Mouse (Mus musculus): ENCODE results near the gene Wdr20rt.
"Not testable (repeated sequence)": the region's sequence is repeated elsewhere in the genome, so short reads cannot be mapped to it uniquely, and the experiment has no call there.

The Wdr20rt gene

DNA sequence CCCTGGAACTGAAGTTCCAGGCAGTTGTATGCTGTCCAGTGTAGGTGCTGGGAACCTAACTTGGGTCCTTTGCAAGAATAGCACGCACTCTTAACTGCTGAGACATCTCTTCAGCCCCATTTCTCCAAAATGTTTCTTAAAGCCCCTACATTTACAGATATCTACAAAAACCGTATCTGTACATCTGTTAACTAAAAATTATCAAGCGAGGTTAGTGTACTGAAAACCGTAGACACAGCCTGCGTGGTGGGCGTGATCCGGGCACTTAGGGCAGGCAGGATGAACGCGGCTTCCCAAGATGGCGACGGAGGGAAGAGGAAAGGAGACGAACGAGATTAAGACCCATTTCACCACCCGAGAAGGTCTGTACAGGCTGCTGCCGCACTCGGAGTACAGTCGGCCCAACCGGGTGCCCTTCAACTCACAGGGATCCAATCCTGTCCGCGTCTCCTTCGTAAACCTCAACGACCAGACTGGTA, at the start of gene Wdr20rt:
Gene Wdr20rt (plus strand): TSS at position 51 of the 479 bp plus-strand sequence.
- no peak for DNase-seq

DNA sequence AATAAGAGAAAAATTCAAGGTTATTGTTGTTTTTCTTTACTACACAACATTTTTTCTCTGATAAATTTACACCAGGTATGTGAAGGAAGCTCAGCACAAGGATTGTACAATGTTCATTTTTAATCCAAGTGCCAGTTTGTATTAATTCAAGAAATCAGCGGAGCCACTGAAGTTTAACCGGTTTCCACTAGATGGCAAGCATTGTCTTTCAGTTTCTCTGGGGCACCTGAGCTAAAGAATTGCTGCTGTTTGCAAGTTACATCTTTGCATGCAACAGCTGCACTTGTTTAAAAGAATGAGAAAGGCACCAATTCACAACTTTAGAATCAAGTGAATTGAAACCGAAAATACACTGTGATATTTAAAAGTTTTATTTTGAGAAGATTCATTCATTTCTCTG, 38.0 kb upstream of the Wdr20rt start:
- no peak for DNase-seq

DNA sequence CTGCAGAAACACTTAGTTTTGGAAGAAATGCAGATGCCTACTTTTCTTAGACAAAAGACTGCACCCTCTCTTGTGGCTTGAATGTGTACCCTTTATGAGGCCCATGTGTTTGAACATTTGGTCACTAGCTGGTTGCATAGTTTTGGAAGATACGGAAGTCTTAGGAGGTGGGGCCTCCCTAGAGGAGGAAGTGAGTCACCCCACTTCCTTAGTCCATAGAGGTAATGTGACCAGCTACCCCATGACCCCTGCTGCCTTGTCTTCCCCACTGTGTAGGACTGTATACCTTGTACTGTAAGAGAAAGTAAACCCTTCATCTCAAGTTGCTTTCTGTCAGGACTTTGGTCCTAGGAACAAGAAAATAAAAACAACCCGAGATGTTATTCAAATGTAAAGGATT, 36.1 kb upstream of the Wdr20rt start:
- DNase-seq: no peak

DNA sequence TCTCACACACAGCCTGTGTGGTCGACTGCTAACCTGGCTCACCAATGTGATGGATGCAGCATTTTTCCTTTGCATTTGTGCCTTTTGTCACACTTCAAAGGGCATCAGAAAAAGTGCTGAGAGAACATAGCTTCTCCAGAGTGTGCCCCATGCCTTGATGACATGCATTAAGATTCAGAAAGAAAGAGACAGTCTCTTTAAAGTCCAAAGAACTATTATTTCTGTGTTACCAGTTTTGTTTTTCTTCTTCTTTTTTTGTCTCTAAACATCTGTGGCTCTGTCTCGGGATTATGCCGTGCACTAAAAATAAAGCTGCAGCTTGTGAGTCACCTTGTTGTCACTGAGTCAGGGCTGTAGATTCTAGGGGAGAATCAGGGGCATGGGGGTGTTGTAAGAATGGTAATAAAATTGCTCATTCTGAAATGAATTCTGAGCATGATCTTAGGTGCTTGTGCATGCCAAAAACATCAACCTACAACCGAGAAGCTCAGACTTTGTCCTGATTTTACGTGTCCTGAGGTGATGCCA, 31.2 kb upstream of the Wdr20rt start:
- DNase-seq: no peak

DNA sequence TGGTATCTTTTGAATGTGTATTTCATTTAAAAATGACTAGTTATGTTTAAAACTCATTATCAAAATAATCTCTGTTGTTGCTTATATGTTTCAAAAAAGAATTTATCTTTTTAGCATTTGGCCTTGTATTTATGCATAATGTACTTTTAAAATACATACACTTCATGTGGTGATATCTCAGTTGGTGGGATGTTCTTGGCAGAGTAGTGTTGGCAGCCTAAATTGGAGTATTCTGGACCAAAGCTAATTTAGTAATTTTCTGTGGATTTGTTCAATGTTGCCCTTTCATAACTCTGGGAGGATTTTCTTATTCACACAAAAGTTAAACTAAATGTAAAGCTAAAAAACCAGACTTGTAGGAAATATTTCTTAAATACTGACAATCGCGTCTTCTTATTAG, 23.5 kb upstream of the Wdr20rt start:
- no peak for DNase-seq

DNA sequence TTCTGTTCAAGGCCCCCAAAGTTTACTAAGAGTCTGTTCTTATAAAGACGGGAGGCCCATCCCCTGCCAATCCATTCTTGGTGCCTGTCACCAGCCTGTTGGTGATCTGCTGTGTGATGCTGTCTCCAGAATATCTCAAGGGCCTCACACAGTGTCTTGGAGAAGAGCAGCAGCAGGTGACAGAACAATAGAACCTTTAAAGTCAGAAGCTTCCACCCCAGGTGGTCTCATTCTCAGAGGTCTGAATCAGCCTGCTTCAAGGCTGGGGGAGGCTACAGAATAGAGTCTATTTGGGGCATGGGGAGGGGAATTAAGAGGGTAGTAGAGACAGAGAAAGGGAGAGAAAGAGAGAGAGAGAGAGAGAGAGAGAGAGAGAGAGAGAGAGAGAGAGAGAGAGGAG, 18.9 kb upstream of the Wdr20rt start:
- DNase-seq: no peak

DNA sequence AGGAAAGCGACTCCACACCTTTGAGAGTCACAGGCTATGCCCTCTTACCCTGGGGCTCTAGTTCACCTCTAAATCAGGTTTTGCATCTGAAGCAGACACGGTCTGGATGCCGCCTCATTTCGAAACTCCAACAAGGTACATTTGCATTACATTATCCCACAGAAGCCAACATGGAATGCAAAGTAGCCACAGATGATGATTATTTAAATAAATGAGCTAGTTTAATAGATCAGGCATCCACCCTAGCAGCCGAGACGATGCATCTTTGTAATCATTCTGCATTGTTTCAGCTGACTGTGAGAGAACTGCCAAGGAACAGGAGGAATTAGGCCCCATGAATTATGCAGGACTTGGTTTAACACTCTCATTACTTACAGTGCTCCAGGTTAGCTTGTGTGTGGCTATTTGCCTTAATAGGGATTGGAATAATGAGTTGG, 8.9 kb upstream of the Wdr20rt start:
- no peak for DNase-seq

DNA sequence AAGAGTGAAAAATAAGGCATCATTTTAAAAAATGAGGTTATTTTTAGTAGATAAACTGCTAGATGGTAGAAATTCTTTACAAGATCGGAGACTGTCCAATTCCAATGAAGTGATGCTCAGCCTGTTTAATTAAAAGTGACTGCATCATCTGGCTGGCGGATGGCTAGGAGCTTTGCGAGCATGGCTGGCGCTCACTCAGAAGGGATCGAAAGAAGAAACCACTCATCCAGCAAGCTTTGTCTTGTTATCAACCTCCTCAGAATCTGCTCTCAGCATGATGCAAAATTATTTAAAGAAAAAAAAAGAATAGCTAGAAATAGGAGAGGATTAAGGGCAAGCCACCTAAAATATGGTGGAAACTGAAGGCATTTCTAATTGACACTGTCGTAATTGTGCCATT, 3.3 kb downstream of the Wdr20rt start:
- DNase-seq: no peak

DNA sequence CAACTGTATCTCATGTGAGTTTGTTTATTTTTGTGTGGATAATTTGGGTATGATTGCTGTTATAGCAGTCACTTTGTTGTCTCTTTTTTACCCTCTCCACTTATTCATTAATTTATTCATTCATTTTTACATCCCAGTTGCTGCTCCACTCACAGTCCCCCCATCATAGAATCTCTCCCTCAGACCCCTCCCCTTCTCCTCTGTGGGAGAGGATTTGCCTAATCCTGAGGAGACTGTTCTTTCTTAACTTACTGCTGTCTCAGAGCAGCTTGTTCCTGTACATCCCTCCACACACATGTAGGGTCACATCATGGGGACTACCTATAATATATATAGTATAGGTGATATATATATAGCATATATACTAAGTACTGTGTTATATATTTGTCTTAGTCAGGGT, 3.7 kb downstream of the Wdr20rt start:
- DNase-seq: no peak

DNA sequence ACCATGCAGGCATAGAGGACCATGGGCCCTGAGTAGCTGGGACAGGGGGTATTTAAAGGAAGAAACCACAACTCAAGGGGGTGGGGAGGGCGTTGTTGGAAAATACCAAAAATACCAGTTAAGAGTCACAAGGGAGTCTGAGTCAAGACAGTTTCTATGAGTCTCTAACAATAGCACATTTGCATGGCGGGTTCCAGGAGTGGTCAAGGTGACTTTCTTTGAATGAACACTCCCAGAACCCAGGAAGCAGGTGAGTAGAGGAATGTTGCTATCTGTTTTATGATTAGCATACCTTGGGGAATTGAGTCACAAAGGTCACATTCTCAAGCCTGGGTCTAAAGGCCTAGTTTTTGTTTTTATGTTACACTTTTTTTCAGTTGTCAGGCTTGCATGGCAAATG, 7.5 kb downstream of the Wdr20rt start:
- not testable (repeated sequence) for DNase-seq

DNA sequence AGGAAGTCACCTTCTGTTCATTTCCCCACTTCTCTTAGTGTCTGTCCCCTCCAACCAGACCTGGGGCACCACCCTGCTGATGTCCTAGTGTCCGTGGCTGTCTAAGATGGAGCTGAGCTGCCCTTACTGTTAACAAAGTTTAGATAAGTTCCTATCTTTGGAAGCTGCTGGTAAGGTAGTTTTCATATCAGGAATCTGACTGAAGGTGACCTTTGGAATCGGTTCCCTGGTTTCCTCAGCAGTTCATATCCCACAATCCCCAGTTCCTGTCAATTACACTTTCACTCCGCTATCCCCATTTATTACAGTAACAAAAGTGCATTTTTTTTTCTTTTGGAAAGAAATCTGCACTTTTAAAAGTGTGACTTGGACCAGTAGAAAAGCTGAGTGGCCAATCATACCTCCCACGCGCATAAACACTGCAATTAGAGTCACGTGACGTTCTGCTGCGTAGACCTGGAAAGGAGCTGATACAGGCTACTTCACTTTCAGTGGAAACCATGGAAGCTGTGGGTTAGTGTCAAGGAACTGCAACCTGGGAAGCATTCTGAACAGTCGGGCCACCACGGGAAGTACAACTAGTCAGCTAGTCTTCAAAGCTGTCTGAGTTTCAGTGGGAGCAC, 24.9 kb downstream of the Wdr20rt start:
- DNase-seq: no peak

DNA sequence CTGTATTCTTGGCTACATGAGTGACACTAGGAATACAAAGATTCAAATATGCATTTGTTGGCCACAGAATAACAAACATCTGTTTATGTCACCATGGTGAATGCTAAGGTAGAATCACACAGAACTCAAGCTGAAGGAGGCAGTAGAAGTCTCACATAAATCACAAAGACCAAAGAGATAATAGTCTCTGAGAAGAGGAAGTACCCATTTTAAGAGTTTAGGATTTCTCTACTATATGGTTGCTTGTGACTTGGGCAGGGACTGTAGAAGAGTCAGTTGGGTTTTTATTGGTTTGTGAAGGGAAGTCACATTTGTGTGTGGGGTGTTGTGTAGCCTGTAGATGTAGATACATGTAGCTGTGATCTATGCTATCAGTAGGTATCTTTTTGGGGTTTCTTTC, 31.6 kb downstream of the Wdr20rt start:
- DNase-seq: no peak

DNA sequence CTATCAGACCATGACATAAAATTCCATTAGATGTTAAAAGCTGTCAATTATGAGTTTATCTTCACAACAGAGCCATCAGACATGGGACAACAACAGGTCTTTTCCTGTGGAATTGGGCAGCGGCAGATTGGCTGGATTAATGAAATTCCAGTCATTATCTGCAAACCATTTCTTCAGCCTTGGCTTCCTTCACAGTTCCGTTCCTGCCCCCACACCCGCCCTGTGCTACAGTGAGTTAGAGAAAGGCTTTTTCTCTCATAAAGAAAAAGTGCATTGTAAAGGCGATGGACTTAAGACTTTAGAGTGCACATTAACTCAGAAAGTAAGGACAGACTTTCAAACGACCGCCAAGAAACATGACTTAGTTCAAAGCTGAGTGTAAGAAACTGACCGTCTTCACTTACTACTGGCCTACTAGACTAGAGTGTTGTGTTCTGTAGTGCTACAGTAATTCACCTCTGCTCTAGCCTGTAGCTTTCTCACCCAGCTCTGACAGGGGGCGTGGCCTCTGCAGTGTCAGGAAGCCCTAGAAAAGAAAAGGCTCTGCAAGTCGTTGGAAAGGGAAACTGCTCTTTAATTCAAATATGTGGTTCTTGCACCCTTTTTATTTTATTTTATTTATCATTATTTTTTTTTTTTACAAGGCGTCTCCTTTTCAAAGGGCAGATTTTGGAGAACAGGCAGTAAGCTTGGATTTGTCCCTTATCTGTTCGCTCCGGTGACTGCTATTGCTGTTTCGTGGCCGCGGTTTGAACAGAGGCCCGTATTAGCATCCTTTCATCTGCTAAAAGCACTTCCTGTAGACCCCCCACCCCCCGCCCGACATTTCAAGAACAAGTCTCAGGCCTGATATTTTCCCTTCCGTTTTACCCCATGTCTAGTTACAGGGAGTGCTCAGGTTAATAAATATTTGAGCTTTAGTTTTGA, 33.2 kb downstream of the Wdr20rt start:
- DNase-seq: peak; percentile 18

DNA sequence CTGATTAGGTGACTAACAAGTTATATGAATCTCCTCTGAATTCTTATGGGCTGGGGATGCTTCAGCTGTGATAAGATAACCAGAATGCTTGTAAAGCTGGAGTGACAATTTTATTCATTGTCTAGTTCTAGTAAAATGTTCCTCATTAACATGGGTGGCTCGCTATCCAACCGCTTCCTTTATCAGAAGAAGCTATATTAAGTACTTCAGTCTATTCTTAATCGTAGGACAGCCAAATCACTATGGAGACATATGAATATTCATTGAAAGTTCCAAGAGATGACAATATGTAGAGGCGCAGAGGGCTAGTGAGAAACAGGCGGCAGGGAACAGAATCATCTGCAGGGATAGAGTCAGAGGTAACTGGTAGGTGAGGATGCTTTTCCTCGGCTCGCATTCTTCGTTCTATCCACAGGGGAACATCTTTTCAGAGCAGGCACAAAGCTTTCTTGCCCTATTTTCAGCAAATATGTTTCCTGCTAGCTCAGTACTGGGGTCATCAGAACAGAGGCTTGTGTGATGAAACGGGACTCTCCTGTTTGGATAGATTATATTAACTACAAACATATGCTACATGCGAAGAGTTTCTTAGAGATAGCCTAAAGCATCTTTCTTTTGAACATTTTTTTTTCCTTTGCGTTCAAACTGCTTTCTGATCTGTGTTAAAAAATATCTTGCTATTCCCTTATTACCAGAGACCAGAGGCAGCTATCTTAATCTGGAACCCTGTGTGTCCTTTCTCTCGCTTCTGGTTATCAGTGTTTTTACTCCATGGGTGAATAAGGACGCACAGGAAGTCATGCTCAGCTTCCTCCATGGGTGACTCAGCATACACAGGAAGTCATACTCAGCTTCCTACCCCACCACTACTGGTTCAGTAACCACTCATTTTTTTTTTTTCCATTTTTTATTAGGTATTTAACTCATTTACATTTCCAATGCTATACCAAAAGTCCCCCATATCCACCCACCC, 34.1 kb downstream of the Wdr20rt start:
- DNase-seq: no peak

DNA sequence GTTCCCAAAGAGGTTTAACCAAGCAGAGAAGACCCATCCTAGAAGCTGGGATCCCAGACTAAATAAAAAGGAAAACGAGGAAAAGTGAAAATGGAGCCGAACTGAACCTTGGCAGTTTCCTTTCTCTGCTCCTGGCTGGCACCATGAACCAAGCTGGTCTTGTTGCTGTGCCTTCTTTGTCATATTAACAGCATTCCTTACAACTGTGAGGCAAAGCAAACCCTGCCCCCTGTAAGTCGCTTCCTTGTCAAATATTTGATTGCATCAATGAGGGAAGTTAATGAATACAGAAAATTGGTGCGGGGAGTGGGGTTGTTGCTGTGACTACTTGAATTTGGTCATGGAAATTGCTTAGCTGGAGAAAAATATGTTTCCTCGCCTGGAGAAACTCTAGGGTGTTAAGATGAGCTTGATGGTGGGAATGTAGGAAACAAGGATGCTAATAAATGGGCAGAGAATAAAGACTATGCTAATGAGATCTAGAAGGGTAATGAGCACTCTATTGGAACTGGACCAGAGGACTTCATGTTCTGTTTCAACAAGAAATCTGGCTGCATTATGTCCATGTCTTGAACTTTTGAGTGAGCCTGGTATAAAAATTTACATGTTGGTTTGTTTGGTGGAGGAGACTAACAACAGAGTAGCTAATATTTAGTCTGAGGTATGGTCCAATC, 43.1 kb downstream of the Wdr20rt start:
- DNase-seq: no peak

DNA sequence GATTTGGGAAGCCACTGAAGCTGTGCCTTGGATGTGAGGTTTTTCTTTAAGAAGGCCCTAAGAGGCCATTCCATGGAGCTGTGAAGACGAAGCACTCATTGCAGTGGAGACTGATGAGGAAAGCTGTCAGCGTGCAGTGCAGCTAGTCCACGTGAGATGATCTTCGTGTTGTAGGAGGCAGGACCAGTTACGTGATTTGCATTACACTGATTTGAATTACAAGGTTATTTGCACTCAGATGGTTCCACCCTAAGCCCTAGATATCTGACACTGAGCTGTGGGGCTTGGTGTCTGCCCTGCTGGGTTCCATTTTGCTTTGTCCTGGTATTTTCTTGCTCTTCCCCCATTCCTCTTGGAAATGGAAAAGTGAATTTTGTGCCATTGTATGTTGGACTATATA, 44.1 kb downstream of the Wdr20rt start:
- DNase-seq: no peak

DNA sequence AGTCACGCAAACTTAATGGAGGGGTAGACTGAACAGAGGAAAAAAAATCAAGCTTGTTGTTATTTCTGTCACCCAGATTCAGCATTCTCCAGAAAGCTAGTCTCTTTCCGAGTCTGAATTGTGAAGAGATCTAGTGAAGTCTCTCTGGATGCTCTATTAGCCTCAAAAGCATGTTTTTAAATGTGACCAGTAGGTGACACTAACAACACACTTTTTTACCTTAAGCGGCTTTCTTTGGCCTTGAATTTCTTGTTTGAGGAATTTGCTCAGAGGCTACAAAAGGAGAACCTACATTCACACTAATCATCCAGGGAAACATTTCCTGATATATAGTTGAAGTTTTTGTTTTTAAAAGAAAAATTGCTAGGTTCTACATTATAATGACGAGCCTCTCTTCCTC, 48.5 kb downstream of the Wdr20rt start:
- no peak for DNase-seq
